ENCODE assay signal across 8 mouse cellular contexts in the genomic region with DNA sequence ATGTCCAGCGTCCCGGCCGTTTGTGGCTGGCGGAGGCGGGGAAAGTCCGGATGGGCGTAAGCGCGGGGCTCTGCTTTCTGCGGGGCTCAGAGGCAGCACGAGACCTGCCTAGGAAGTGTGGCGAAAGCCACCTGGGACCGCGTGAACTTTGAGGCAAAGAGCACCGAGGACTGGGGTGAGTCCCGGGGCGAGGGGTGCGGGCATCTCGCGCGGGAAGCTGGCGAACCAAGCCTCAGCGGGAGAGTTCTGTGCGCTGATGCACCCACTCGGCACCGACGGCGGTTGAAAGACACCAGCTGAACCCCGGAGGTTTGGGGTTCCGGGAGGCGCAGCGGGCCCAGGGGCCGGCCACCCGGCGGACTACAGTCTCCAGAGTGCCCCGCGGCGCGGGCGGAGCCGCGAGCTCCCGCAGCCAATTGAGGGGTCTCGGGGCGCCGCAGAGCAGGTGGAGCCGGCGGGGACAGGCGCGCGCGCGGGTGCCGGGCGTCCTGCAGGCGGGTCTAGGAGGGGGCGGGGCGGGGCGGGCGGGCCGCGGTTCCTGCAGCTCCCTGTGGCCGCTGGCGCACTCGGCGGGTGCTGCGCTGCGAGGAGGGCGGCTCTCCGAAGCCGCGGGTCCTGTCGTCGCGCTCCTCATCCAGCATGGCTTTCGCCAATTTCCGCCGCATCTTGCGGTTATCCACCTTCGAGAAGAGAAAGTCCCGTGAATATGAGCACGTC. TPM values are rescaled to one million over a fixed set of nuclear protein-coding genes. Genes with fewer than 3 reads are reported as not detected.
A peak's percentile ranks its signal among the peaks of the same experiment; 100 is the strongest.
DNase-seq lines count a peak whose midpoint lies in the region; ATAC-seq and TF ChIP-seq lines count a peak whose summit lies in the region.

Gene Stk10 (plus strand): TSS at position 541 of the 717 bp plus-strand sequence.

- peak within 1 kb of the TSS; percentile 98 for H3K4me2 ChIP-seq in embryonic facial prominence, embryonic 15.5 days (replicated peaks)
- peak within 1 kb of the TSS; percentile 100 for H3K4me2 ChIP-seq in heart, embryonic 11.5 days
- peak within 1 kb of the TSS; percentile 99 for H3K4me2 ChIP-seq in kidney, embryonic 16.5 days (replicated peaks; ENCODE audit: low read depth, low read length)

- peak; percentile 96 for ATAC-seq in embryonic facial prominence, embryonic 15.5 days (ENCODE audit: insufficient number of reproducible peaks, low FRiP score, low TSS enrichment, low read depth)
- ATAC-seq in heart, embryonic 11.5 days (replicated peaks; ENCODE audit: insufficient number of reproducible peaks, low FRiP score, low TSS enrichment), result peak; percentile 84
- ATAC-seq in kidney, embryonic 16.5 days (ENCODE audit: low FRiP score, low TSS enrichment), result peak; percentile 96

- TF ChIP-seq POLR2A in bone marrow macrophage, adult 2 months (IDR thresholded peaks at IDR 0.05; ENCODE audit: borderline replicate concordance, low read depth, low read length), result peak; percentile 83; the same call in 1 of the 2 replicates

- H3K4me1 ChIP-seq in bone marrow macrophage, adult 2 months (ENCODE audit: control insufficient read depth, insufficient read depth, low read length), result peaks cover 15% of the 10 kb centered on the region
- H3K4me1 ChIP-seq in embryonic facial prominence, embryonic 15.5 days, result peaks cover 25% of the 10 kb centered on the region
- H3K4me1 ChIP-seq in heart, embryonic 11.5 days (ENCODE audit: control insufficient read depth, insufficient read depth, low read length), result peaks cover 6% of the 10 kb centered on the region; the same call in 1 of the 2 replicates
- H3K4me1 ChIP-seq in kidney, embryonic 16.5 days (ENCODE audit: insufficient read depth, low read length), result peaks cover 22% of the 10 kb centered on the region

- no peak for TF ChIP-seq CTCF in bone marrow macrophage, adult 2 months (IDR thresholded peaks at IDR 0.05; ENCODE audit: low read depth, low read length)

- peak within 1 kb of the TSS; percentile 85 for H3K4me3 ChIP-seq in bone marrow macrophage, adult 2 months (ENCODE audit: insufficient read depth, low read length)
- H3K4me3 ChIP-seq in embryonic facial prominence, embryonic 15.5 days (replicated peaks), result peak within 1 kb of the TSS; percentile 66
- H3K4me3 ChIP-seq in heart, embryonic 11.5 days (ENCODE audit: low read depth, low read length), result peak within 1 kb of the TSS; percentile 69
- peak within 1 kb of the TSS; percentile 69 for H3K4me3 ChIP-seq in kidney, embryonic 16.5 days (ENCODE audit: low read length)

- no peak within 1 kb of the TSS; the same call in 1 of the 2 replicates for H3K27ac ChIP-seq in bone marrow macrophage, adult 2 months (ENCODE audit: insufficient read depth, low read depth, low read length)
- 0 out of 2 replicates have a peak within 1 kb of the TSS, but pooled peaks have one; percentile 17 for H3K27ac ChIP-seq in embryonic facial prominence, embryonic 15.5 days (replicated peaks)
- 0 out of 2 replicates have a peak within 1 kb of the TSS, but pooled peaks have one; percentile 41 for H3K27ac ChIP-seq in heart, embryonic 11.5 days (ENCODE audit: low read depth, low read length)
- H3K27ac ChIP-seq in kidney, embryonic 16.5 days (ENCODE audit: low read length), result peak within 1 kb of the TSS; percentile 7; the same call in 1 of the 2 replicates

- DNase-seq in B cell, adult 2 months, result peak; percentile 90 to 92
- peak; percentile 94 for DNase-seq in liver
- peak; percentile 52 to 80 for DNase-seq in monocyte, adult 2 months (ENCODE audit: low read depth in 1 of 2, low spot score in 2 of 2)
- peak; percentile 75 to 80 for DNase-seq in spleen, postnatal 14 days (ENCODE audit: low spot score in 2 of 2)

- WGBS in embryonic facial prominence, embryonic 15.5 days, result under 1% methylated on average over 75 of the region's 82 CpGs
- WGBS in heart, embryonic 11.5 days (ENCODE audit: insufficient replicate concordance), result under 1% methylated on average over 70 of the region's 82 CpGs
- under 1% methylated on average over 66 of the region's 82 CpGs for WGBS in kidney, embryonic 16.5 days

- H3K27me3 ChIP-seq in embryonic facial prominence, embryonic 15.5 days, result peaks cover 4% of the 10 kb centered on the region; the same call in 1 of the 2 replicates
- H3K27me3 ChIP-seq in heart, embryonic 11.5 days (ENCODE audit: control insufficient read depth, insufficient read depth, low read length), result no peaks in the 10 kb centered on the region
- no peaks in the 10 kb centered on the region for H3K27me3 ChIP-seq in kidney, embryonic 16.5 days (ENCODE audit: insufficient read depth, low read length)

- peak within 1 kb of the TSS; percentile 53 for H3K9ac ChIP-seq in embryonic facial prominence, embryonic 15.5 days
- peak within 1 kb of the TSS; percentile 77 for H3K9ac ChIP-seq in heart, embryonic 11.5 days (ENCODE audit: low read depth, low read length)
- peak within 1 kb of the TSS; percentile 78 for H3K9ac ChIP-seq in kidney, embryonic 16.5 days (replicated peaks; ENCODE audit: low read length)

- H3K36me3 ChIP-seq in embryonic facial prominence, embryonic 15.5 days, result 0 out of 2 replicates have a peak, but pooled peaks cover 4% of the 10 kb centered on the region
- H3K36me3 ChIP-seq in heart, embryonic 11.5 days (ENCODE audit: control insufficient read depth, insufficient read depth, low read length), result no peaks in the 10 kb centered on the region; the same call in 1 of the 2 replicates
- H3K36me3 ChIP-seq in kidney, embryonic 16.5 days (ENCODE audit: insufficient read depth, low read length), result no peaks in the 10 kb centered on the region

- H3K9me3 ChIP-seq in embryonic facial prominence, embryonic 15.5 days (replicated peaks), result no peaks in the 10 kb centered on the region
- no peaks in the 10 kb centered on the region for H3K9me3 ChIP-seq in heart, embryonic 11.5 days (replicated peaks; ENCODE audit: control insufficient read depth, low read length)
- H3K9me3 ChIP-seq in kidney, embryonic 16.5 days (ENCODE audit: low read length), result no peaks in the 10 kb centered on the region

RNA-seq across cellular contexts. Expression of gene Stk10, which starts in this region (rescaled TPM):
- polyA plus RNA-seq in bone marrow macrophage, adult 2 months (2012; ENCODE audit: insufficient read depth, insufficient read length, missing spikeins), result 27.6 and 32.9 TPM in 2 replicates
- polyA plus RNA-seq in embryonic facial prominence, embryonic 15.5 days (2015; fragmentation: Nextera tagmentation; extraction: Ambion mirVana), result 3.5 and 3.7 TPM in 2 replicates
- polyA plus RNA-seq in heart, embryonic 11.5 days (2014; fragmentation: Nextera tagmentation; extraction: Ambion mirVana), result 1.6 TPM in 2 replicates
- polyA plus RNA-seq in kidney, embryonic 16.5 days (2015; fragmentation: Nextera tagmentation; extraction: Ambion mirVana), result 5.6 and 6.5 TPM in 2 replicates
